9 mouse cellular contexts compared by ENCODE assay signal in genomic region chr3:116126070-116126469, GRCm38 (mm10). TPM values are rescaled to one million over a fixed set of nuclear protein-coding genes. Genes with fewer than 3 reads are reported as not detected.
A peak's percentile ranks its signal among the peaks of the same experiment; 100 is the strongest.
DNase-seq lines count a peak whose midpoint lies in the region; ATAC-seq and TF ChIP-seq lines count a peak whose summit lies in the region.
"Had no signal": no experiment of that assay in that cellular context is flagged by ENCODE, and none has a peak within 500 bp of the region (broad histone marks: within the 10 kb centered on the region; RNA-seq: fewer than 3 reads in every experiment).

No protein-coding gene starts in this region.

- no peak for TF ChIP-seq EP300 in lung, postnatal 0 days (IDR thresholded peaks at IDR 0.05)

- H3K9me3 ChIP-seq in forebrain, embryonic 10.5 days = no peaks in the 10 kb centered on the region
- H3K9me3 ChIP-seq in forebrain, embryonic 15.5 days = no peaks in the 10 kb centered on the region
- H3K9me3 ChIP-seq in lung, postnatal 0 days (ENCODE audit: low read length) = no peaks in the 10 kb centered on the region
- H3K9me3 ChIP-seq in limb, embryonic 13.5 days = no peaks in the 10 kb centered on the region
- no peaks in the 10 kb centered on the region for H3K9me3 ChIP-seq in neural tube, embryonic 15.5 days (replicated peaks)

- 0 out of 2 replicates have a peak overlapping the region, but pooled peaks have one; percentile 48 for H3K27ac ChIP-seq in forebrain, embryonic 10.5 days
- no peak overlapping the region for H3K27ac ChIP-seq in forebrain, embryonic 15.5 days (replicated peaks)
- H3K27ac ChIP-seq in lung, postnatal 0 days (ENCODE audit: low read length) = no peak overlapping the region
- peak overlapping the region; percentile 49; the same call in 1 of the 2 replicates for H3K27ac ChIP-seq in limb, embryonic 13.5 days
- no peak overlapping the region for H3K27ac ChIP-seq in neural tube, embryonic 15.5 days (replicated peaks)

- peaks cover 6% of the 10 kb centered on the region for H3K36me3 ChIP-seq in forebrain, embryonic 10.5 days (replicated peaks)
- no peaks in the 10 kb centered on the region for H3K36me3 ChIP-seq in forebrain, embryonic 15.5 days
- H3K36me3 ChIP-seq in lung, postnatal 0 days (ENCODE audit: insufficient read depth, low read length) = no peaks in the 10 kb centered on the region
- peaks cover 29% of the 10 kb centered on the region for H3K36me3 ChIP-seq in limb, embryonic 13.5 days
- H3K36me3 ChIP-seq in neural tube, embryonic 15.5 days = no peaks in the 10 kb centered on the region

- no peak for DNase-seq in forebrain, embryonic 10.5 days (ENCODE audit: extremely low spot score, low spot score)
- DNase-seq in lung, postnatal 0 days (ENCODE audit: low spot score) = no peak
- no peak for DNase-seq in lung, postnatal 10 days
- no peak for DNase-seq in cerebellum, adult 11 months
- DNase-seq in ovary, postnatal 36 days (ENCODE audit: low spot score) = no peak
- DNase-seq: kidney, postnatal 4 days had no signal

- peak overlapping the region; percentile 13; the same call in 1 of the 2 replicates for H3K4me3 ChIP-seq in forebrain, embryonic 10.5 days
- H3K4me3 ChIP-seq in forebrain, embryonic 15.5 days = no peak overlapping the region
- H3K4me3 ChIP-seq in lung, postnatal 0 days (ENCODE audit: low read depth, low read length) = no peak overlapping the region
- peak overlapping the region; percentile 60 for H3K4me3 ChIP-seq in limb, embryonic 13.5 days
- no peak overlapping the region for H3K4me3 ChIP-seq in neural tube, embryonic 15.5 days (replicated peaks)

- peaks cover 50% of the 10 kb centered on the region for H3K4me1 ChIP-seq in forebrain, embryonic 10.5 days
- peaks cover 23% of the 10 kb centered on the region for H3K4me1 ChIP-seq in forebrain, embryonic 15.5 days
- peaks cover 3% of the 10 kb centered on the region; the same call in 1 of the 2 replicates for H3K4me1 ChIP-seq in lung, postnatal 0 days (ENCODE audit: insufficient read depth, low read depth, low read length)
- peaks cover 19% of the 10 kb centered on the region for H3K4me1 ChIP-seq in limb, embryonic 13.5 days
- H3K4me1 ChIP-seq in neural tube, embryonic 15.5 days = peaks cover 5% of the 10 kb centered on the region; the same call in 1 of the 2 replicates

- ATAC-seq in forebrain, embryonic 15.5 days (replicated peaks) = no peak
- ATAC-seq in lung, postnatal 0 days = no peak
- no peak for ATAC-seq in limb, embryonic 13.5 days (ENCODE audit: low FRiP score, low read depth)
- ATAC-seq in neural tube, embryonic 15.5 days (ENCODE audit: low FRiP score) = no peak

- H3K9ac ChIP-seq in forebrain, embryonic 15.5 days (replicated peaks) = no peak overlapping the region
- H3K9ac ChIP-seq in lung, postnatal 0 days (replicated peaks; ENCODE audit: low read depth) = no peak overlapping the region
- peak overlapping the region; percentile 54; the same call in 1 of the 2 replicates for H3K9ac ChIP-seq in limb, embryonic 13.5 days
- H3K9ac ChIP-seq in neural tube, embryonic 15.5 days (replicated peaks) = no peak overlapping the region

- 21% methylated on average over 4 of the region's 4 CpGs for WGBS in forebrain, embryonic 10.5 days
- 12% methylated on average over 4 of the region's 4 CpGs for WGBS in forebrain, embryonic 15.5 days
- WGBS in lung, postnatal 0 days = 48% methylated on average over 4 of the region's 4 CpGs
- WGBS in limb, embryonic 13.5 days = 17% methylated on average over 4 of the region's 4 CpGs
- 17% methylated on average over 4 of the region's 4 CpGs for WGBS in neural tube, embryonic 15.5 days

- peaks cover 21% of the 10 kb centered on the region for H3K27me3 ChIP-seq in forebrain, embryonic 10.5 days (ENCODE audit: poor library complexity, severe bottlenecking)
- H3K27me3 ChIP-seq in forebrain, embryonic 15.5 days = no peaks in the 10 kb centered on the region
- no peaks in the 10 kb centered on the region for H3K27me3 ChIP-seq in lung, postnatal 0 days (replicated peaks; ENCODE audit: insufficient read depth, low read length)
- no peaks in the 10 kb centered on the region for H3K27me3 ChIP-seq in limb, embryonic 13.5 days
- H3K27me3 ChIP-seq in neural tube, embryonic 15.5 days (replicated peaks) = no peaks in the 10 kb centered on the region

- TF ChIP-seq CTCF in lung, postnatal 0 days (IDR thresholded peaks at IDR 0.05) = no peak

- H3K4me2 ChIP-seq in forebrain, embryonic 15.5 days (replicated peaks) = no peak overlapping the region; the same call in 1 of the 2 replicates
- H3K4me2 ChIP-seq in lung, postnatal 0 days (replicated peaks; ENCODE audit: low read depth, low read length) = peak overlapping the region; percentile 36; the same call in 1 of the 2 replicates
- H3K4me2 ChIP-seq in limb, embryonic 13.5 days (replicated peaks) = peak overlapping the region; percentile 67
- peak overlapping the region; percentile 35 for H3K4me2 ChIP-seq in neural tube, embryonic 15.5 days

RNA-seq across cellular contexts. Expression of gene Vcam1, which starts 3.4 kb away (rescaled TPM):
- 20.6 and 24.6 TPM in 2 replicates for polyA plus RNA-seq in forebrain, embryonic 10.5 days (2016; fragmentation: Nextera tagmentation; extraction: Ambion mirVana)
- 26.2 and 29.2 TPM in 2 replicates for polyA plus RNA-seq in forebrain, embryonic 15.5 days (2015; fragmentation: Nextera tagmentation; extraction: Ambion mirVana)
- polyA plus RNA-seq in lung, postnatal 0 days (2015; fragmentation: Nextera tagmentation; extraction: Ambion mirVana) = 54.1 and 55.0 TPM in 2 replicates
- polyA plus RNA-seq in limb, embryonic 13.5 days (2015; fragmentation: Nextera tagmentation; extraction: Ambion mirVana) = 129 and 135 TPM in 2 replicates
- 25.9 and 38.1 TPM in 2 replicates for polyA plus RNA-seq in neural tube, embryonic 15.5 days (2015; fragmentation: Nextera tagmentation; extraction: Ambion mirVana)

Comparison
In these comparisons a context has a peak if more than half of its experiments do, and no peak if none do; other contexts are left out.
1. H3K27ac ChIP-seq: peak in forebrain, embryonic 10.5 days (single experiment) and limb, embryonic 13.5 days (single experiment); none in forebrain, embryonic 15.5 days (single experiment), lung, postnatal 0 days (single experiment) and neural tube, embryonic 15.5 days (single experiment).
2. H3K4me3 ChIP-seq: peak in forebrain, embryonic 10.5 days (single experiment) and limb, embryonic 13.5 days (single experiment); none in forebrain, embryonic 15.5 days (single experiment), lung, postnatal 0 days (single experiment) and neural tube, embryonic 15.5 days (single experiment).